ENCODE assay signal across 9 mouse cellular contexts in genomic region chr6:51544118-51544681, GRCm38 (mm10). TPM values are rescaled to one million over a fixed set of nuclear protein-coding genes. Genes with fewer than 3 reads are reported as not detected.
DNase-seq lines count a peak whose midpoint lies in the region; ATAC-seq and TF ChIP-seq lines count a peak whose summit lies in the region.
"Had no signal": no experiment of that assay in that cellular context is flagged by ENCODE, and none has a peak within 500 bp of the region (broad histone marks: within the 10 kb centered on the region; RNA-seq: fewer than 3 reads in every experiment).

No protein-coding gene starts in this region.

- no peak overlapping the region for H3K4me2 ChIP-seq in midbrain, postnatal 0 days (ENCODE audit: low read depth, low read length, poor library complexity, severe bottlenecking)
- H3K4me2 ChIP-seq in heart, embryonic 12.5 days = peak overlapping the region; percentile 48
- peak overlapping the region; percentile 46 for H3K4me2 ChIP-seq in liver, embryonic 15.5 days
- H3K4me2 ChIP-seq in stomach, embryonic 15.5 days = peak overlapping the region; percentile 16; the same call in 1 of the 2 replicates
- H3K4me2 ChIP-seq: embryonic facial prominence, embryonic 15.5 days had no signal

- peak; percentile 21 for DNase-seq in midbrain, embryonic 10.5 days (ENCODE audit: low spot score)
- no peak for DNase-seq in midbrain, postnatal 0 days (ENCODE audit: low spot score)
- DNase-seq in WW6 (ENCODE audit: low read depth, low spot score) = peak; percentile 66
- no peak for DNase-seq in cerebellum, postnatal 14 days
- no peak for DNase-seq in left cerebral cortex, postnatal 4 days

- H3K9ac ChIP-seq in midbrain, postnatal 0 days (replicated peaks; ENCODE audit: low read length, poor library complexity, severe bottlenecking) = no peak overlapping the region
- H3K9ac ChIP-seq in heart, embryonic 12.5 days = no peak overlapping the region
- H3K9ac ChIP-seq in liver, embryonic 15.5 days = no peak overlapping the region
- no peak overlapping the region for H3K9ac ChIP-seq in stomach, embryonic 15.5 days
- H3K9ac ChIP-seq: embryonic facial prominence, embryonic 15.5 days had no signal

- 33% methylated on average over 7 of the region's 7 CpGs for WGBS in midbrain, embryonic 10.5 days
- 28% methylated on average over 7 of the region's 7 CpGs for WGBS in midbrain, postnatal 0 days
- WGBS in heart, embryonic 12.5 days = 42% methylated on average over 7 of the region's 7 CpGs
- 37% methylated on average over 7 of the region's 7 CpGs for WGBS in liver, embryonic 15.5 days (ENCODE audit: insufficient replicate concordance)
- 47% methylated on average over 7 of the region's 7 CpGs for WGBS in stomach, embryonic 15.5 days

- H3K27me3 ChIP-seq in midbrain, embryonic 10.5 days (ENCODE audit: low read depth, poor library complexity, severe bottlenecking) = no peaks in the 10 kb centered on the region
- H3K27me3 ChIP-seq in midbrain, postnatal 0 days (ENCODE audit: insufficient read depth, low read length) = no peaks in the 10 kb centered on the region
- H3K27me3 ChIP-seq in heart, embryonic 12.5 days (replicated peaks) = no peaks in the 10 kb centered on the region
- H3K27me3 ChIP-seq in liver, embryonic 15.5 days = no peaks in the 10 kb centered on the region
- no peaks in the 10 kb centered on the region for H3K27me3 ChIP-seq in stomach, embryonic 15.5 days (replicated peaks)
- H3K27me3 ChIP-seq: embryonic facial prominence, embryonic 15.5 days had no signal

- H3K27ac ChIP-seq in midbrain, embryonic 10.5 days (replicated peaks) = peak overlapping the region; percentile 13
- H3K27ac ChIP-seq in midbrain, postnatal 0 days (ENCODE audit: low read depth, low read length) = no peak overlapping the region
- no peak overlapping the region for H3K27ac ChIP-seq in heart, embryonic 12.5 days (ENCODE audit: poor library complexity, severe bottlenecking)
- peak overlapping the region; percentile 12; the same call in 1 of the 2 replicates for H3K27ac ChIP-seq in liver, embryonic 15.5 days (replicated peaks)
- H3K27ac ChIP-seq in stomach, embryonic 15.5 days = no peak overlapping the region; the same call in 1 of the 2 replicates
- H3K27ac ChIP-seq: embryonic facial prominence, embryonic 15.5 days had no signal

- H3K4me3 ChIP-seq in midbrain, embryonic 10.5 days = no peak overlapping the region
- no peak overlapping the region for H3K4me3 ChIP-seq in midbrain, postnatal 0 days (ENCODE audit: low read depth, low read length)
- H3K4me3 ChIP-seq in heart, embryonic 12.5 days = no peak overlapping the region
- no peak overlapping the region for H3K4me3 ChIP-seq in liver, embryonic 15.5 days (replicated peaks)
- no peak overlapping the region; the same call in 1 of the 2 replicates for H3K4me3 ChIP-seq in stomach, embryonic 15.5 days (replicated peaks)
- H3K4me3 ChIP-seq: embryonic facial prominence, embryonic 15.5 days had no signal

- TF ChIP-seq CTCF in midbrain, postnatal 0 days (IDR thresholded peaks at IDR 0.05) = no peak

- intact Hi-C loops in left cerebral cortex, postnatal 4 days (cut with DNase I) = no loop called here

- peaks cover 29% of the 10 kb centered on the region for H3K4me1 ChIP-seq in midbrain, embryonic 10.5 days
- no peaks in the 10 kb centered on the region for H3K4me1 ChIP-seq in midbrain, postnatal 0 days (ENCODE audit: insufficient read depth, low read length)
- H3K4me1 ChIP-seq in heart, embryonic 12.5 days (replicated peaks) = peaks cover 26% of the 10 kb centered on the region
- peaks cover 31% of the 10 kb centered on the region for H3K4me1 ChIP-seq in liver, embryonic 15.5 days (replicated peaks)
- H3K4me1 ChIP-seq in stomach, embryonic 15.5 days = no peaks in the 10 kb centered on the region

- no peak for ATAC-seq in midbrain, postnatal 0 days (ENCODE audit: low FRiP score)
- ATAC-seq in heart, embryonic 12.5 days (ENCODE audit: insufficient number of reproducible peaks, low FRiP score) = peak; percentile 55; the same call in 1 of the 2 replicates
- no peak for ATAC-seq in liver, embryonic 15.5 days (ENCODE audit: insufficient read depth)
- ATAC-seq in stomach, embryonic 15.5 days (ENCODE audit: insufficient read depth, low FRiP score, low read depth) = 0 out of 2 replicates have a peak, but pooled peaks have one; percentile 15

- peaks cover 6% of the 10 kb centered on the region; the same call in 1 of the 2 replicates for H3K9me3 ChIP-seq in midbrain, embryonic 10.5 days (replicated peaks)
- no peaks in the 10 kb centered on the region for H3K9me3 ChIP-seq in midbrain, postnatal 0 days (ENCODE audit: low read length)
- H3K9me3 ChIP-seq in heart, embryonic 12.5 days (replicated peaks) = 0 out of 2 replicates have a peak, but pooled peaks cover 4% of the 10 kb centered on the region
- H3K9me3 ChIP-seq in liver, embryonic 15.5 days (replicated peaks) = no peaks in the 10 kb centered on the region
- no peaks in the 10 kb centered on the region for H3K9me3 ChIP-seq in stomach, embryonic 15.5 days
- H3K9me3 ChIP-seq: embryonic facial prominence, embryonic 15.5 days had no signal

- H3K36me3 ChIP-seq in midbrain, embryonic 10.5 days = peaks cover 9% of the 10 kb centered on the region
- H3K36me3 ChIP-seq in midbrain, postnatal 0 days (ENCODE audit: insufficient read depth, low read length) = no peaks in the 10 kb centered on the region; the same call in 1 of the 2 replicates
- H3K36me3 ChIP-seq in heart, embryonic 12.5 days = 0 out of 2 replicates have a peak, but pooled peaks cover 2% of the 10 kb centered on the region
- H3K36me3 ChIP-seq in liver, embryonic 15.5 days (replicated peaks) = no peaks in the 10 kb centered on the region
- H3K36me3 ChIP-seq in stomach, embryonic 15.5 days = no peaks in the 10 kb centered on the region
- H3K36me3 ChIP-seq: embryonic facial prominence, embryonic 15.5 days had no signal

RNA-seq across cellular contexts. Expression of gene Snx10, which starts 20.5 kb away (rescaled TPM):
- polyA plus RNA-seq in midbrain, embryonic 10.5 days (2016; fragmentation: Nextera tagmentation; extraction: Ambion mirVana) = 37.0 and 40.9 TPM in 2 replicates
- total RNA-seq in midbrain, postnatal 0 days (2014; rRNA removed) = 47.7 and 55.4 TPM in 2 replicates
- 67.4 and 70.4 TPM in 2 replicates for polyA plus RNA-seq in midbrain, postnatal 0 days (2015; fragmentation: Nextera tagmentation; extraction: Ambion mirVana)
- 21.4 and 23.7 TPM in 2 replicates for polyA plus RNA-seq in heart, embryonic 12.5 days (2016; fragmentation: Nextera tagmentation; extraction: Ambion mirVana)
- polyA plus RNA-seq in liver, embryonic 15.5 days (2015; fragmentation: Nextera tagmentation; extraction: Ambion mirVana) = 7.7 and 8.0 TPM in 2 replicates
- 15.8 and 16.3 TPM in 2 replicates for polyA plus RNA-seq in stomach, embryonic 15.5 days (2015; fragmentation: Nextera tagmentation; extraction: Ambion mirVana)
- 10 to 100 TPM; 89.6 to 97.9 TPM for total RNA-seq in left cerebral cortex, postnatal 4 days (2021)

Comparison
In these comparisons a context has a peak if more than half of its experiments do, and no peak if none do; other contexts are left out.
1. DNase-seq: peak in midbrain, embryonic 10.5 days (single experiment) and WW6 (single experiment); none in midbrain, postnatal 0 days (single experiment), cerebellum, postnatal 14 days (0 of 2) and left cerebral cortex, postnatal 4 days (single experiment).
2. H3K27ac ChIP-seq: peak in midbrain, embryonic 10.5 days (single experiment) and liver, embryonic 15.5 days (single experiment); none in midbrain, postnatal 0 days (single experiment), heart, embryonic 12.5 days (single experiment) and stomach, embryonic 15.5 days (single experiment).
3. ATAC-seq: peak in heart, embryonic 12.5 days (single experiment) and stomach, embryonic 15.5 days (single experiment); none in midbrain, postnatal 0 days (single experiment) and liver, embryonic 15.5 days (single experiment).